Comparison of ENCODE assay signal across 8 mouse cellular contexts in the genomic region with DNA sequence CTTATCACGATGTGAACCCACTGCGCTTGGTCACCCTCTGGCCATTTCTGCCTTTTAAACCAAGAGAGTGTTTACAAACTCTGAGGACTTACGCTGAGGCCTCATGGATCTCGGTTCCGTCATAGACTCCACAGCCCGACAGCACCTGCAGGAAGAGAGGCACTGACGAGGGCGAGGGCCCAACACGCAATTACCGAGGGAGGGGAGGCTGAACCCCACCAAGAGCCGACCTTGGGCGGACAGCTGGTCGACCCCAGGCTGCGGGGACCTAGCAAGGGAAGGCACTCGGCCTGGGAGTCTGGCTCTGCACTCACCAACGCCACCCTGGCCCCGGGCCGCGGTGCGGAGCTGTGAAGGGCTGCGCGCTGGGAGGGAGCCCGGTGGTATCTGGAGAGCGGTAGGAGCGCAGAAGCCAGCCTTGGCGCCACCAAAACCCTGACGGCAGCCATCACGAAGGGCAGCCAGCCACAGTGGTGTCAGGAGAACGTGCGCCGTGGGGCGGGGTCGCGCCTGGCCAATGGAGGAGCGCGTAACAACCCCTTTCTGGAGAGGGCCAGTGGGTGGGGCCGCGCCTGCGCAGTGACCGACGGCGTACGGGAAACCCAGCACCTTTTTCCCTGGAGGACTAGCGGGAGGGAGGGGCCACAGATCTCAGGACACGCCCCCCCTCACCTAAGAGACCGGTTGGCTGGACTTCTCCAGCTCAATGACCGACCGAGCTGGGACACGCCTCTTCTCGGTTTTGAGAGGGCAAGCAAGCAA. TPM values are rescaled to one million over a fixed set of nuclear protein-coding genes. Genes with fewer than 3 reads are reported as not detected.
DNase-seq lines count a peak whose midpoint lies in the region; ATAC-seq lines count a peak whose summit lies in the region.

TSS of gene D10Jhu81e (minus strand) at position 502 of the 762 bp plus-strand sequence.

- H3K4me3 ChIP-seq in hindbrain, embryonic 15.5 days, result peak within 1 kb of the TSS; percentile 74

- WGBS in hindbrain, embryonic 15.5 days, result 2% methylated on average over 49 of the region's 50 CpGs

- peaks cover 42% of the 10 kb centered on the region for H3K36me3 ChIP-seq in hindbrain, embryonic 15.5 days

- H3K4me2 ChIP-seq in hindbrain, embryonic 15.5 days, result peak within 1 kb of the TSS; percentile 78

- no peaks in the 10 kb centered on the region for H3K27me3 ChIP-seq in hindbrain, embryonic 15.5 days

- peak; percentile 97 for ATAC-seq in hindbrain, embryonic 15.5 days (ENCODE audit: low FRiP score, low read depth)

- peak within 1 kb of the TSS; percentile 82 for H3K27ac ChIP-seq in hindbrain, embryonic 15.5 days (replicated peaks)

- H3K9ac ChIP-seq in hindbrain, embryonic 15.5 days, result peak within 1 kb of the TSS; percentile 87

- no peaks in the 10 kb centered on the region for H3K9me3 ChIP-seq in hindbrain, embryonic 15.5 days

- DNase-seq in T-cell, adult 2 months (ENCODE audit: low spot score), result peak; percentile 99
- DNase-seq in cerebellum, postnatal 36 days, result peak; percentile 99 to 100
- peak; percentile 99 for DNase-seq in frontal cortex, postnatal 36 days (ENCODE audit: low spot score in 2 of 2)
- DNase-seq in left cerebral cortex, adult 11 months (ENCODE audit: low spot score), result peak; percentile 99
- DNase-seq in lung, postnatal 4 days, result peak; percentile 100
- peak; percentile 98 for DNase-seq in retina, postnatal 7 days (ENCODE audit: low read depth, low spot score)
- DNase-seq in urinary bladder, adult 2 months (ENCODE audit: low spot score), result peak; percentile 99

- peaks cover 28% of the 10 kb centered on the region for H3K4me1 ChIP-seq in hindbrain, embryonic 15.5 days (replicated peaks)

RNA-seq across cellular contexts. Expression of gene D10Jhu81e, which starts in this region (rescaled TPM):
- 27.7 and 29.9 TPM in 2 replicates for polyA plus RNA-seq in hindbrain, embryonic 15.5 days (2015; fragmentation: Nextera tagmentation; extraction: Ambion mirVana)
- 76.4 and 90.3 TPM in 2 replicates for polyA plus RNA-seq in urinary bladder, adult 2 months (2012; rRNA removed)

Comparison
In these comparisons a context has a peak if more than half of its experiments do, and no peak if none do; other contexts are left out.
1. Peak in every context shown above with its lines: DNase-seq, ATAC-seq, H3K4me3 ChIP-seq and H3K27ac ChIP-seq.